Mouse (Mus musculus) CH12.LX (cell line): ENCODE results near the gene Samd1. TPM values are rescaled to one million over a fixed set of nuclear protein-coding genes. Genes with fewer than 3 reads are reported as not detected.

Source experiments
- DNase-seq: peaks from one replicate; pipeline ENCODE4 v3.0.0-alpha.2; 2013; ENCODE audit errors: extremely low read depth
- H3K27ac ChIP-seq: 2 replicates; pipeline ENCODE4 v1.5.1; 2012; ENCODE audit warnings: low read depth, mild to moderate bottlenecking, control low read depth, moderate library complexity; ENCODE audit not compliant: insufficient read depth
- H3K27me3 ChIP-seq: replicated peaks from 2 replicates; pipeline ENCODE3; 2012; ENCODE audit warnings: inconsistent platforms
- H3K36me3 ChIP-seq, 2 experiments: replicated peaks in 1 of 2; 2 replicates each; pipeline versions ENCODE3 to v1.6.1; 2012; ENCODE audit warnings: inconsistent platforms in 1 of 2, low read length in 1 of 2, mild to moderate bottlenecking in 1 of 2, mixed read lengths in 1 of 2, moderate library complexity in 1 of 2; ENCODE audit not compliant: control insufficient read depth in 1 of 2, insufficient read depth in 1 of 2
- H3K4me1 ChIP-seq, 2 experiments: 2 replicates each; pipeline ENCODE4 v1.6.1; 2012; ENCODE audit warnings: inconsistent platforms in 1 of 2, moderate library complexity in 1 of 2; ENCODE audit not compliant: insufficient read depth in 2 of 2, control insufficient read depth in 1 of 2
- H3K4me2 ChIP-seq: 2 replicates; pipeline ENCODE4 v1.6.1; 2012; ENCODE audit warnings: low read depth, mild to moderate bottlenecking, control low read depth; ENCODE audit not compliant: poor library complexity, insufficient read depth, severe bottlenecking
- H3K4me3 ChIP-seq, 3 experiments: fragments of 150-350 bp in 1 of 3; sonication (generic) in 1 of 3; replicated peaks in 1 of 3; 2 replicates each; pipeline versions ENCODE3 to v1.5.1; 2011 to 2012; ENCODE audit warnings: low read depth in 2 of 3, low read length in 2 of 3, mild to moderate bottlenecking in 2 of 3, moderate library complexity in 2 of 3, control low read depth in 1 of 3, improper control_type of control experiment in 1 of 3, inconsistent platforms in 1 of 3, mixed read lengths in 1 of 3; ENCODE audit not compliant: poor library complexity in 1 of 3
- H3K79me2 ChIP-seq: replicated peaks from 2 replicates; pipeline ENCODE4 v1.6.1; 2012; ENCODE audit warnings: mild to moderate bottlenecking, moderate library complexity; ENCODE audit not compliant: control insufficient read depth, poor library complexity, insufficient read depth, severe bottlenecking; ENCODE audit errors: extremely low read depth
- H3K9ac ChIP-seq: 2 replicates; pipeline ENCODE4 v1.6.1; 2012; ENCODE audit warnings: low read depth, mild to moderate bottlenecking, control low read depth, moderate library complexity; ENCODE audit not compliant: insufficient read depth
- H3K9me3 ChIP-seq: replicated peaks from 2 replicates; pipeline ENCODE3; 2012; ENCODE audit warnings: low read length, inconsistent platforms, mixed read lengths
- BHLHE40 ChIP-seq: IDR thresholded peaks from 2 replicates; pipeline ENCODE4 v1.6.1; 2011; ENCODE audit warnings: mild to moderate bottlenecking, low read depth, low read length, improper control_type of control experiment
- CHD1 ChIP-seq: IDR thresholded peaks from 2 replicates; pipeline ENCODE4 v1.6.1; 2012; ENCODE audit warnings: low read depth, low read length, improper control_type of control experiment, inconsistent platforms
- CHD2 ChIP-seq: IDR thresholded peaks from 2 replicates; pipeline ENCODE4 v1.6.1; 2011; ENCODE audit warnings: low read length, improper control_type of control experiment
- CTCF ChIP-seq, 2 experiments: IDR thresholded peaks in 1 of 2; conservative IDR thresholded peaks in 1 of 2; 2 replicates each; pipeline ENCODE4 v1.5.1; 2011 to 2012; ENCODE audit warnings: low read depth in 2 of 2, low read length in 2 of 2, improper control_type of control experiment in 1 of 2, inconsistent platforms in 1 of 2, mild to moderate bottlenecking in 1 of 2, moderate library complexity in 1 of 2
- E2F4 ChIP-seq: IDR thresholded peaks from 2 replicates; pipeline ENCODE4 v1.6.1; 2011; ENCODE audit warnings: low read depth, low read length, improper control_type of control experiment; ENCODE audit not compliant: insufficient replicate concordance
- ELF1 ChIP-seq: IDR thresholded peaks from 2 replicates; pipeline ENCODE4 v1.6.1; 2014; ENCODE audit warnings: low read depth, mild to moderate bottlenecking, inconsistent platforms, low read length, improper control_type of control experiment
- EP300 ChIP-seq: IDR thresholded peaks from 2 replicates; pipeline ENCODE4 v1.6.1; 2011; ENCODE audit warnings: low read length, improper control_type of control experiment
- ETS1 ChIP-seq: conservative IDR thresholded peaks from 2 replicates; pipeline ENCODE4 v1.6.1; 2012; ENCODE audit warnings: low read depth, mild to moderate bottlenecking, inconsistent platforms, low read length, improper control_type of control experiment, moderate library complexity
- GABPA ChIP-seq: IDR thresholded peaks from 2 replicates; pipeline ENCODE4 v1.6.1; 2012; ENCODE audit warnings: low read depth, low read length, improper control_type of control experiment, inconsistent platforms; ENCODE audit not compliant: insufficient replicate concordance
- HCFC1 ChIP-seq: IDR thresholded peaks from 2 replicates; pipeline ENCODE4 v1.6.1; 2012; ENCODE audit warnings: low read depth, mild to moderate bottlenecking, inconsistent platforms, low read length, improper control_type of control experiment
- IRF4 ChIP-seq: IDR thresholded peaks from 2 replicates; pipeline ENCODE4 v1.6.1; 2014; ENCODE audit warnings: low read depth, mild to moderate bottlenecking, inconsistent platforms, low read length, improper control_type of control experiment
- JUN ChIP-seq: IDR thresholded peaks from 2 replicates; pipeline ENCODE4 v1.6.1; 2011; ENCODE audit warnings: low read depth, mild to moderate bottlenecking, low read length, improper control_type of control experiment, moderate library complexity; ENCODE audit not compliant: insufficient read depth
- JUND ChIP-seq: conservative IDR thresholded peaks from 2 replicates; pipeline ENCODE4 v1.6.1; 2011; ENCODE audit warnings: low read depth, low read length, improper control_type of control experiment
- KAT2A ChIP-seq: IDR thresholded peaks from 2 replicates; pipeline ENCODE4 v1.6.1; 2012; ENCODE audit warnings: low read length, improper control_type of control experiment, inconsistent platforms; ENCODE audit not compliant: insufficient replicate concordance
- MAFK ChIP-seq: IDR thresholded peaks from 2 replicates; pipeline ENCODE4 v1.6.1; 2011; ENCODE audit warnings: low read length, improper control_type of control experiment; ENCODE audit not compliant: insufficient replicate concordance
- MAX ChIP-seq: IDR thresholded peaks from 2 replicates; pipeline ENCODE4 v1.6.1; 2011; ENCODE audit warnings: low read length, improper control_type of control experiment
- MAZ ChIP-seq: IDR thresholded peaks from 2 replicates; pipeline ENCODE4 v1.6.1; 2012; ENCODE audit warnings: low read depth, mild to moderate bottlenecking, inconsistent platforms, low read length, improper control_type of control experiment, moderate library complexity
- MEF2A ChIP-seq: IDR thresholded peaks from 2 replicates; pipeline ENCODE4 v1.6.1; 2014; ENCODE audit warnings: low read depth, mild to moderate bottlenecking, inconsistent platforms, low read length, improper control_type of control experiment, borderline replicate concordance
- MXI1 ChIP-seq: IDR thresholded peaks from 2 replicates; pipeline ENCODE4 v1.6.1; 2011; ENCODE audit warnings: mild to moderate bottlenecking, low read depth, low read length, improper control_type of control experiment
- MYC ChIP-seq: IDR thresholded peaks from 2 replicates; pipeline ENCODE4 v1.6.1; 2011; ENCODE audit warnings: low read depth, mild to moderate bottlenecking, improper control_type of control experiment, low read length
- NELFE ChIP-seq: IDR thresholded peaks from 2 replicates; pipeline ENCODE4 v1.6.1; 2011; ENCODE audit warnings: low read depth, low read length, improper control_type of control experiment
- NRF1 ChIP-seq: IDR thresholded peaks from 2 replicates; pipeline ENCODE4 v1.6.1; 2014; ENCODE audit warnings: low read depth, mild to moderate bottlenecking, inconsistent platforms, low read length, improper control_type of control experiment, moderate library complexity
- PAX5 ChIP-seq: IDR thresholded peaks from 2 replicates; pipeline ENCODE4 v1.6.1; 2012; ENCODE audit warnings: low read length, inconsistent platforms, mixed read lengths
- POLR2A ChIP-seq: IDR thresholded peaks from 2 replicates; pipeline ENCODE4 v1.6.1; 2011; ENCODE audit warnings: low read depth, mild to moderate bottlenecking, improper control_type of control experiment, low read length
- POLR2AphosphoS2 ChIP-seq: IDR thresholded peaks from 2 replicates; pipeline ENCODE4 v1.6.1; 2011; ENCODE audit warnings: low read depth, low read length, improper control_type of control experiment
- RAD21 ChIP-seq: IDR thresholded peaks from 2 replicates; pipeline ENCODE4 v1.6.1; 2011; ENCODE audit warnings: low read depth, mild to moderate bottlenecking, low read length, improper control_type of control experiment, moderate library complexity
- RCOR1 ChIP-seq: conservative IDR thresholded peaks from 2 replicates; pipeline ENCODE4 v1.6.1; 2012; ENCODE audit warnings: low read depth, mild to moderate bottlenecking, inconsistent platforms, low read length, improper control_type of control experiment
- SIN3A ChIP-seq: IDR thresholded peaks from 2 replicates; pipeline ENCODE4 v1.6.1; 2012; ENCODE audit warnings: low read length, improper control_type of control experiment, inconsistent platforms
- SMC3 ChIP-seq: IDR thresholded peaks from 2 replicates; pipeline ENCODE4 v1.6.1; 2011; ENCODE audit warnings: low read depth, low read length, improper control_type of control experiment
- TBP ChIP-seq: conservative IDR thresholded peaks from 2 replicates; pipeline ENCODE4 v1.6.1; 2011; ENCODE audit warnings: low read depth, low read length, improper control_type of control experiment
- TCF12 ChIP-seq: IDR thresholded peaks from 2 replicates; pipeline ENCODE4 v1.6.1; 2014; ENCODE audit warnings: low read depth, mild to moderate bottlenecking, inconsistent platforms, low read length, improper control_type of control experiment
- UBTF ChIP-seq: IDR thresholded peaks from 2 replicates; pipeline ENCODE4 v1.6.1; 2012; ENCODE audit warnings: low read depth, mild to moderate bottlenecking, inconsistent platforms, low read length, improper control_type of control experiment, moderate library complexity
- USF1 ChIP-seq: IDR thresholded peaks from 2 replicates; pipeline ENCODE4 v1.6.1; 2014; ENCODE audit warnings: low read depth, mild to moderate bottlenecking, inconsistent platforms, low read length, improper control_type of control experiment
- USF2 ChIP-seq: conservative IDR thresholded peaks from 2 replicates; pipeline ENCODE4 v1.6.1; 2011; ENCODE audit warnings: low read depth, low read length, improper control_type of control experiment
- ZC3H11A ChIP-seq: IDR thresholded peaks from 2 replicates; pipeline ENCODE4 v1.6.1; 2012; ENCODE audit warnings: low read depth, mild to moderate bottlenecking, inconsistent platforms, low read length, improper control_type of control experiment
- ZKSCAN1 ChIP-seq: IDR thresholded peaks from 2 replicates; pipeline ENCODE4 v1.6.1; 2012; ENCODE audit warnings: low read depth, inconsistent platforms, low read length, improper control_type of control experiment, borderline replicate concordance
- ZMIZ1 ChIP-seq: IDR thresholded peaks from 2 replicates; pipeline ENCODE4 v1.6.1; 2012; ENCODE audit warnings: low read depth, mild to moderate bottlenecking, inconsistent platforms, low read length, improper control_type of control experiment
- ZNF384 ChIP-seq: IDR thresholded peaks from 2 replicates; pipeline ENCODE4 v1.6.1; 2012; ENCODE audit warnings: low read depth, low read length, improper control_type of control experiment, inconsistent platforms
- dilution Hi-C: fragments of 300-500 bp; cut with MboI; formaldehyde crosslinking; loops from 2 replicates; pipeline ENCODE4 v1.14.3; 2020; ENCODE audit warnings: low sequenced_read_pairs; ENCODE audit not compliant: extremely low pct_unique_long_range_greater_than_20kb, extremely low pct_ligation_motif_present
- in situ Hi-C: fragments of 300-500 bp; cut with MboI; formaldehyde crosslinking; loops from 3 replicates; pipeline ENCODE4 v1.14.3; 2019; ENCODE audit warnings: low sequenced_read_pairs, low pct_ligation_motif_present, low pct_unique_long_range_greater_than_20kb, mixed read lengths
- polyA plus RNA-seq: library from polyadenylated mRNA; unstranded; fragments of >175 nt; gene quantifications from 2 replicates; pipeline ENCODE4 v1.2.1, GENCODE M21; 2012; ENCODE audit warnings: low read depth; ENCODE audit not compliant: insufficient read length
- total RNA-seq, 2 experiments: library from RNA; depleted of rRNA; stranded (reverse); fragments of 300-350 nt in 1 of 2; fragments of >200 nt in 1 of 2; gene quantifications; 2 replicates each; pipeline ENCODE4 v1.2.3; 2012 to 2014

The Samd1 gene
- total and polyA plus RNA-seq, 3 experiments: 42.1 to 54.5 (median 42.3) TPM

- H3K9me3 ChIP-seq: peaks cover 6% of the 10 kb centered on the region
- TF ChIP-seq HCFC1 (no peak), CHD2 (no peak), ELF1 (peak; percentile 21; the same call in 1 of the 2 replicates), TBP (no peak), ETS1 (no peak), MAX (0 out of 2 replicates have a peak, but pooled peaks have one; percentile 24), KAT2A (no peak), JUN (no peak), RCOR1 (no peak), PAX5 (no peak), ZNF384 (no peak), E2F4 (no peak), IRF4 (no peak), UBTF (peak; percentile 98), USF1 (no peak), CTCF (conservative IDR thresholded peaks at IDR 0.05 in 1 of 2, IDR thresholded peaks at IDR 0.05 in 1 of 2; ENCODE audit: low read depth in 2 of 2, low read length in 2 of 2) (peak in 1 of 2 experiments; percentile 70; a peak in 2 of 4 replicates), POLR2AphosphoS2 (no peak), POLR2A (no peak), JUND (no peak), TCF12 (0 out of 2 replicates have a peak, but pooled peaks have one; percentile 18), EP300 (no peak), NRF1 (peak; percentile 45), RAD21 (no peak), SIN3A (no peak), MYC (no peak), ZC3H11A (no peak), NELFE (no peak), GABPA (no peak), MEF2A (no peak), ZKSCAN1 (no peak), SMC3 (peak; percentile 36), CHD1 (no peak), MXI1 (no peak), MAZ (no peak), ZMIZ1 (no peak), BHLHE40 (no peak), MAFK (no peak), USF2 (no peak)
- TF ChIP-seq, all 38 proteins: peak for 7
- Histone ChIP-seq H3K27ac (no peak overlapping the region), H3K4me1 (peaks cover 6 to 18% of the 10 kb centered on the region in 2 experiments; a peak in 3 of 4 replicates), H3K36me3 (no peaks in the 10 kb centered on the region), H3K4me3 (peak overlapping the region in 2 of 3 experiments; percentile 15 to 29), H3K79me2 (no peaks in the 10 kb centered on the region), H3K9ac (no peak overlapping the region), H3K4me2 (peak overlapping the region; percentile 87), H3K27me3 (peaks cover 30% of the 10 kb centered on the region)
- dilution Hi-C loops: no loop called here
- DNase-seq: no peak
- in situ Hi-C loops: no loop called here
Observed at GRCm38 (mm10) chr8:84010625-84011611, 13.4 kb downstream of the Samd1 start.
